Mouse (Mus musculus): ENCODE data around the gene Chic2. TPM values are rescaled to one million over a fixed set of nuclear protein-coding genes. Genes with fewer than 3 reads are reported as not detected.

Gene Chic2
- total RNA-seq, 2 experiments from 2014 or later, result 21.6 to 22.5 TPM

DNA sequence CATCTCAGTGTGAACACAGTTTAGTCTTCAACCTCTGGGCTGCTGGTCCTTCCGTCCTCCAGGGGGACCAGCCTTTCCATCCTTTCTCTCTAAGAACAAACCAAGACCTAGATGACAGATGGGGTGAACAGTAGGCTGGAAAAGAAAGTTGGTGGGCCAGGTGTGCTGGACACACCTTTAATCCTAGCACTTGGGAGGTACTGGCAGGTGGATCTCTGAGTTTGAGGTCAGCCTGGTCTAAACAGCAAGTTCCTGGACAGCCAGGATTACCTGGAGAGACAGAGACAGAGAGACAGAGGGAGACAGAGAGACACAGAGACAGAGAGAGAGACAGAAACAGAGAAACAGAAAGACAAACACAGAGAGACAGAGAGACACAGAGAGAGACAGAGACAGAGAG lies 89.0 kb downstream of the Chic2 start:
- no peak for DNase-seq (ENCODE audit: extremely low spot score in 1 of 2, low spot score in 2 of 2)
- intact Hi-C loops (cut with DNase I), result no loop called here

DNA sequence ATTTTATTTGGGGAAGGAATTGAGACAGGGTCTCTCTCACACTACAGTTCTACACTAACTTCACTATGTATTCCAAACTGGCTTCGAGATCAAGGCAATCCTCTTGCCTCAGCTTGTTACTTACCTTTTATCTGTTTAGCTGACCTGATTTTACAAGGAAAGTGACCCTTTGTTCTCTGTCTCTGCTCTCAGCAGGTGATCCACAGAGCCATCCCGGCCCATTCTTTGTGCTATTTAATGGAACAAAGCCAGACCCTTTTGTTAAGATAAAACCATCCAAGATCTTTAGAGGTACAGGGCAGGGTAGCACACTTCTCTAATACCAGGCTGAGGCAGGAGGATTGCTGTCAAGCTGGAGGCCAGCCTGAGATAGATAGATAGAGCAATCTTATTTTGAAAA lies 91.6 kb downstream of the Chic2 start:
- intact Hi-C loops (cut with DNase I), result loop anchor here (5.0 kb wide), 1 partner anchor 156 kb away; no protein-coding TSS in a partner anchor
- DNase-seq (ENCODE audit: extremely low spot score in 1 of 2, low spot score in 2 of 2), result no peak

DNA sequence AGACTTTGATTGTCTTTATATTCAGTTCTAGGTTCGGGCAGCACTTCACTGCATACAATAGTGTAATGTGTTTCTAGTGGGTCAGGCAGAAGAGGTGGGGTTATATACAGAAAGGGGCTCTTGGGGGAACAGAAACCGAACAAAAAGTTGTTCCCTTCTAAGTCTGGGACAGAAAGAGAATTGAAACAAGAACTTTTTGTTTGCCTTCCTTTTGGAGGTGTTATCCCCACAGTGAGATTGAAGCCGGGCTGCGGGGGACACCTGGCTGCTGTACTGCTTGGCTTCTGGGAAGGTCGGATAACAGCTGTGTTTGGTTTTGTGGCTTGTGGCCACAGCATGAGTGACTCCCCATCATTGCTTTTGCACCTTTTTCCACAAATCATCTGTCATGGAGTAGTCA lies 93.2 kb downstream of the Chic2 start:
- intact Hi-C loops (cut with DNase I), result loop anchor here (5.0 kb wide), 1 partner anchor 154 kb away; no protein-coding TSS in a partner anchor
- no peak for DNase-seq (ENCODE audit: extremely low spot score in 1 of 2, low spot score in 2 of 2)

DNA sequence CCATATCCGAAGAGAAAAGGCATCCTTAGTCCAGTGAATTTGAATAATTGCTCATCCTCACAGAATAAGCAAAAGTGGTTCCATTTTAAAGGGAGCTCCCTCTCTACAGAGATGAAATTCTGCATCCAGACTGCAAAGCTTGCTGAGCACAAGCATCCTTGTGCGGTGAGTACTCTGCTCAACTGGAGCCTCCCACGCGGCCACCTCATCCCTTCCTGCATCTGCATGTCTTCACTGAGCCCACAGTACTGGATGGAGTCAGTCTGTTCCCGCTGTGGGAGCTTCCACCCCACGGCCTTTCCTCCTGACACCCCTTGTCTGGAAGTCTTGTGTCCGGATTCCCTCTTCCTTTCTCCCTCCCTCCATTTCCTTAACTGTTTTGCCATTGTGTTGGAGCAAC lies 95.3 kb downstream of the Chic2 start:
- intact Hi-C loops (cut with DNase I), result loop anchor here (10.0 kb wide), 1 partner anchor 644 kb away; no protein-coding TSS in a partner anchor
- DNase-seq (ENCODE audit: extremely low spot score in 1 of 2, low spot score in 2 of 2), result no peak

DNA sequence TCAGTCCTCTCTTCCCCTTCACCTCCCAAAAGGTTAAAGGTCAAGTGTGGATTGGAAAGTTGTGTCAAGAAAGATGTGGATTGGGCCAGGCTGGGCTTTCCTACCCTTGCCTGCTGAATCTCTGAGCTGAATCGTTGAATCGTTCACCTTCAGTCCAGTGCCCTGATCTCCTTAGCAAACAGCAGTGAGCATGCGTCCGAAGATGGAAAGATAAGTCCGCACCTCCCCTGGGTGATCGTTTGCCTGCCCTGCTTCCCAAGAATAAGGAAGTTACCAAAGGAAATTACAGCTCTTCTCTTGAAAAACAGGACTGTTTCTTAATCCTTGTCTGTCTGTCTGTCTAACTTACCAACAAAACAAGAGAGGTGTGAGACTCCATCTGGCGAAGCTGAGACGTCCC lies 96.1 kb downstream of the Chic2 start:
- intact Hi-C loops (cut with DNase I), result loop anchor here (10.0 kb wide), 1 partner anchor 644 kb away; no protein-coding TSS in a partner anchor
- DNase-seq (ENCODE audit: extremely low spot score in 1 of 2, low spot score in 2 of 2), result no peak

Other genes with a start within 250 kb of the Chic2 start
- gene Gsx2, start 30.8 kb upstream of the Chic2 start, total RNA-seq (2021), result under 1 TPM; 0.19 to 0.34 TPM
- gene Pdgfra, start 107.5 kb upstream of the Chic2 start, total RNA-seq (2021), result 10 to 100 TPM; 73.0 to 73.6 TPM